Mouse (Mus musculus) thymus, adult 2 months (tissue): Measurements from ENCODE around the gene Pde1c. TPM values are rescaled to one million over a fixed set of nuclear protein-coding genes. Genes with fewer than 3 reads are reported as not detected.

Source experiments
- DNase-seq: peaks from one replicate; pipeline ENCODE4 v3.0.0; 2021
- H3K27ac ChIP-seq: fragments of 200-500 bp; 2 replicates; pipeline ENCODE4 v1.5.1; 2012; ENCODE audit warnings: low read length, control low read depth; ENCODE audit not compliant: control insufficient read depth, insufficient read depth
- H3K27me3 ChIP-seq: fragments of 200-500 bp; 2 replicates; pipeline ENCODE4 v1.6.1; 2012; ENCODE audit warnings: mild to moderate bottlenecking, low read length, moderate library complexity, mixed read lengths; ENCODE audit not compliant: control insufficient read depth, insufficient read depth
- H3K36me3 ChIP-seq: fragments of 200-500 bp; 2 replicates; pipeline ENCODE4 v1.6.1; 2012; ENCODE audit warnings: mild to moderate bottlenecking, low read length, moderate library complexity; ENCODE audit not compliant: control insufficient read depth, insufficient read depth
- H3K4me1 ChIP-seq: fragments of 200-500 bp; replicated peaks from 2 replicates; pipeline ENCODE4 v1.6.1; 2012; ENCODE audit warnings: low read length; ENCODE audit not compliant: control insufficient read depth, insufficient read depth
- H3K4me3 ChIP-seq: fragments of 200-500 bp; 2 replicates; pipeline ENCODE4 v1.5.1; 2012; ENCODE audit warnings: mild to moderate bottlenecking, low read length, control low read depth, moderate library complexity; ENCODE audit not compliant: control insufficient read depth, insufficient read depth
- CTCF ChIP-seq: fragments of 200-500 bp; IDR thresholded peaks from 2 replicates; pipeline ENCODE4 v1.5.1; 2012; ENCODE audit warnings: mild to moderate bottlenecking, control low read depth, low read length, moderate library complexity, borderline replicate concordance; ENCODE audit not compliant: control insufficient read depth, poor library complexity, insufficient read depth; ENCODE audit errors: extremely low read depth
- POLR2A ChIP-seq: fragments of 200-500 bp; IDR thresholded peaks from 2 replicates; pipeline ENCODE4 v1.6.1; 2012; ENCODE audit warnings: mild to moderate bottlenecking, low read length, control low read depth, moderate library complexity; ENCODE audit not compliant: control insufficient read depth, poor library complexity, insufficient read depth; ENCODE audit errors: extremely low read depth
- WGBS: fragments of 180-500 bp; shearing (Covaris S2); methylation state at CpG from one replicate; pipeline ENCODE4 v1.1.7; 2018; 5-methylcytosine and 5-hydroxymethylcytosine counted together
- polyA plus RNA-seq: library from polyadenylated mRNA; depleted of rRNA; stranded (reverse); fragments of >200 nt; gene quantifications from 2 replicates; pipeline ENCODE4 v1.2.3, GENCODE M21; 2012

Pde1c gene
- polyA plus RNA-seq, 1 experiment, result 1.8 TPM

- Histone ChIP-seq H3K36me3 (no peaks in the 10 kb centered on the region), H3K4me1 (no peaks in the 10 kb centered on the region), H3K4me3 (no peak overlapping the region), H3K27me3 (no peaks in the 10 kb centered on the region), H3K27ac (no peak overlapping the region)
- WGBS, result 79% methylated on average over 3 of the region's 3 CpGs
- TF ChIP-seq CTCF (no peak), POLR2A (no peak)
- no peak for DNase-seq
These were observed 438.3 kb downstream of the Pde1c start for GRCm38 (mm10) chr6:56130493-56131159.

GRCm38 (mm10) chr6:56099520-56100101 is 469.3 kb downstream of the Pde1c start:
- no peak overlapping the region for H3K4me3 ChIP-seq
- H3K27me3 ChIP-seq, result no peaks in the 10 kb centered on the region
- H3K27ac ChIP-seq, result no peak overlapping the region
- no peak for DNase-seq
- WGBS, result 90% methylated on average over 2 of the region's 2 CpGs
- no peaks in the 10 kb centered on the region for H3K4me1 ChIP-seq
- H3K36me3 ChIP-seq, result no peaks in the 10 kb centered on the region
- no peak for TF ChIP-seq POLR2A
- TF ChIP-seq CTCF, result no peak

- 89% methylated on average over 5 of the region's 5 CpGs for WGBS
- no peaks in the 10 kb centered on the region for H3K27me3 ChIP-seq
- no peak overlapping the region for H3K27ac ChIP-seq
- TF ChIP-seq CTCF (no peak), POLR2A (no peak)
- no peaks in the 10 kb centered on the region for H3K36me3 ChIP-seq
- H3K4me1 ChIP-seq, result no peaks in the 10 kb centered on the region
- H3K4me3 ChIP-seq, result no peak overlapping the region
- DNase-seq, result no peak
These were observed 470.5 kb downstream of the Pde1c start for GRCm38 (mm10) chr6:56098427-56098826.

GRCm38 (mm10) chr6:56076378-56076805 is 492.5 kb downstream of the Pde1c start:
- DNase-seq, result no peak
- Histone ChIP-seq H3K27ac (no peak overlapping the region), H3K36me3 (no peaks in the 10 kb centered on the region), H3K27me3 (no peaks in the 10 kb centered on the region), H3K4me1 (no peaks in the 10 kb centered on the region), H3K4me3 (no peak overlapping the region)
- no peak for TF ChIP-seq CTCF
- no peak for TF ChIP-seq POLR2A
- WGBS, result 80% methylated on average over 4 of the region's 4 CpGs

- Histone ChIP-seq H3K4me1 (no peaks in the 10 kb centered on the region), H3K27me3 (no peaks in the 10 kb centered on the region), H3K27ac (no peak overlapping the region), H3K4me3 (no peak overlapping the region), H3K36me3 (no peaks in the 10 kb centered on the region)
- DNase-seq, result no peak
- no peak for TF ChIP-seq CTCF
- no peak for TF ChIP-seq POLR2A
These were observed 500.4 kb downstream of the Pde1c start for GRCm38 (mm10) chr6:56068516-56068915.

- DNase-seq, result no peak
These were observed 502.1 kb downstream of the Pde1c start for GRCm38 (mm10) chr6:56066632-56067282.

GRCm38 (mm10) chr6:56063736-56064135 is 505.2 kb downstream of the Pde1c start:
- no peaks in the 10 kb centered on the region for H3K27me3 ChIP-seq
- no peak for DNase-seq

More at GRCm38 (mm10) chr6:56066632-56067282, 502.1 kb downstream of the Pde1c start:
- no peaks in the 10 kb centered on the region for H3K36me3 ChIP-seq
- 37% methylated on average over 5 of the region's 5 CpGs for WGBS
- TF ChIP-seq CTCF, result no peak
- TF ChIP-seq POLR2A, result no peak
- no peaks in the 10 kb centered on the region for H3K27me3 ChIP-seq
- no peaks in the 10 kb centered on the region for H3K4me1 ChIP-seq
- no peak overlapping the region for H3K27ac ChIP-seq
- H3K4me3 ChIP-seq, result no peak overlapping the region

More at GRCm38 (mm10) chr6:56063736-56064135, 505.2 kb downstream of the Pde1c start:
- no peak overlapping the region for H3K4me3 ChIP-seq
- H3K36me3 ChIP-seq, result no peaks in the 10 kb centered on the region
- TF ChIP-seq CTCF, result no peak
- no peak for TF ChIP-seq POLR2A
- no peak overlapping the region for H3K27ac ChIP-seq
- H3K4me1 ChIP-seq, result no peaks in the 10 kb centered on the region
